ENCODE assay signal across 8 mouse cellular contexts in genomic region chr3:116424160-116424972, GRCm38 (mm10). TPM values are rescaled to one million over a fixed set of nuclear protein-coding genes. Genes with fewer than 3 reads are reported as not detected.
DNase-seq lines count a peak whose midpoint lies in the region; ATAC-seq and TF ChIP-seq lines count a peak whose summit lies in the region.

No protein-coding gene starts in this region.

- no peak for DNase-seq in cerebellum, adult 9-11 months
- DNase-seq in neural tube, embryonic 11.5 days (ENCODE audit: low spot score) = no peak
- no peak for DNase-seq in neural tube, embryonic 10.5 days (ENCODE audit: extremely low spot score, low spot score)
- DNase-seq in forebrain, embryonic 11.5 days (ENCODE audit: low spot score) = no peak
- DNase-seq in limb, embryonic 14.5 days (ENCODE audit: low spot score) = no peak
- DNase-seq in adrenal gland, postnatal 10 days = no peak

- TF ChIP-seq POLR2A in limb, embryonic 14.5 days (IDR thresholded peaks at IDR 0.05; ENCODE audit: borderline replicate concordance, extremely low read depth, insufficient read depth, insufficient read length) = peak; percentile 8; the same call in 1 of the 2 replicates

- ATAC-seq in cerebellum, adult (ENCODE audit: insufficient number of reproducible peaks, low FRiP score, low TSS enrichment) = peak; percentile 28
- peak; percentile 13; the same call in 1 of the 2 replicates for ATAC-seq in neural tube, embryonic 11.5 days (ENCODE audit: insufficient read depth, low FRiP score, low TSS enrichment)
- ATAC-seq in forebrain, embryonic 11.5 days (replicated peaks; ENCODE audit: low FRiP score) = peak; percentile 25
- no peak for ATAC-seq in limb, embryonic 14.5 days (ENCODE audit: low FRiP score, low read depth)
- ATAC-seq in neural tube, embryonic 14.5 days (ENCODE audit: low read depth) = peak; percentile 33

- peaks cover 13% of the 10 kb centered on the region for H3K4me1 ChIP-seq in neural tube, embryonic 11.5 days (ENCODE audit: control insufficient read depth, insufficient read depth, low read length)
- peaks cover 14% of the 10 kb centered on the region; the same call in 1 of the 2 replicates for H3K4me1 ChIP-seq in forebrain, embryonic 11.5 days (replicated peaks; ENCODE audit: control insufficient read depth, insufficient read depth, low read length)
- peaks cover 16% of the 10 kb centered on the region for H3K4me1 ChIP-seq in limb, embryonic 14.5 days (ENCODE audit: control insufficient read depth, insufficient read depth, low read length)
- H3K4me1 ChIP-seq in neural tube, embryonic 14.5 days (ENCODE audit: control insufficient read depth, insufficient read depth, low read length) = peaks cover 13% of the 10 kb centered on the region

- H3K4me3 ChIP-seq in neural tube, embryonic 11.5 days (ENCODE audit: low read depth, low read length) = peak overlapping the region; percentile 72
- peak overlapping the region; percentile 93 for H3K4me3 ChIP-seq in forebrain, embryonic 11.5 days (ENCODE audit: low read depth, low read length)
- peak overlapping the region; percentile 95 for H3K4me3 ChIP-seq in limb, embryonic 14.5 days (replicated peaks; ENCODE audit: low read length)
- H3K4me3 ChIP-seq in neural tube, embryonic 14.5 days (ENCODE audit: low read depth, low read length) = peak overlapping the region; percentile 97

- no peaks in the 10 kb centered on the region for H3K27me3 ChIP-seq in neural tube, embryonic 11.5 days (ENCODE audit: control insufficient read depth, insufficient read depth, low read length)
- H3K27me3 ChIP-seq in forebrain, embryonic 11.5 days (ENCODE audit: control insufficient read depth, insufficient read depth, low read length) = no peaks in the 10 kb centered on the region
- no peaks in the 10 kb centered on the region for H3K27me3 ChIP-seq in limb, embryonic 14.5 days (ENCODE audit: control insufficient read depth, insufficient read depth, low read length)
- no peaks in the 10 kb centered on the region for H3K27me3 ChIP-seq in neural tube, embryonic 14.5 days (ENCODE audit: control insufficient read depth, insufficient read depth, low read length)

- peak overlapping the region; percentile 82 for H3K9ac ChIP-seq in neural tube, embryonic 11.5 days (ENCODE audit: low read length)
- peak overlapping the region; percentile 91 for H3K9ac ChIP-seq in forebrain, embryonic 11.5 days (ENCODE audit: low read length)
- H3K9ac ChIP-seq in limb, embryonic 14.5 days (ENCODE audit: low read depth, low read length, severe bottlenecking) = peak overlapping the region; percentile 84
- peak overlapping the region; percentile 80 for H3K9ac ChIP-seq in neural tube, embryonic 14.5 days (replicated peaks; ENCODE audit: low read depth, low read length)

- H3K9me3 ChIP-seq in neural tube, embryonic 11.5 days (ENCODE audit: control insufficient read depth, low read length) = no peaks in the 10 kb centered on the region
- no peaks in the 10 kb centered on the region for H3K9me3 ChIP-seq in forebrain, embryonic 11.5 days (ENCODE audit: control insufficient read depth, low read length)
- no peaks in the 10 kb centered on the region for H3K9me3 ChIP-seq in limb, embryonic 14.5 days (ENCODE audit: control insufficient read depth, low read length)
- H3K9me3 ChIP-seq in neural tube, embryonic 14.5 days (ENCODE audit: control insufficient read depth, low read length) = no peaks in the 10 kb centered on the region

- H3K27ac ChIP-seq in neural tube, embryonic 11.5 days (ENCODE audit: low read depth, low read length) = peak overlapping the region; percentile 79
- H3K27ac ChIP-seq in forebrain, embryonic 11.5 days (ENCODE audit: low read depth, low read length) = peak overlapping the region; percentile 95
- peak overlapping the region; percentile 79 for H3K27ac ChIP-seq in limb, embryonic 14.5 days (replicated peaks; ENCODE audit: low read depth, low read length)
- peak overlapping the region; percentile 85 for H3K27ac ChIP-seq in neural tube, embryonic 14.5 days (ENCODE audit: low read depth, low read length)

- no peaks in the 10 kb centered on the region for H3K36me3 ChIP-seq in neural tube, embryonic 11.5 days (ENCODE audit: control insufficient read depth, insufficient read depth, low read length)
- no peaks in the 10 kb centered on the region for H3K36me3 ChIP-seq in forebrain, embryonic 11.5 days (ENCODE audit: control insufficient read depth, insufficient read depth, low read length)
- peaks cover 4% of the 10 kb centered on the region; the same call in 1 of the 2 replicates for H3K36me3 ChIP-seq in limb, embryonic 14.5 days (ENCODE audit: control insufficient read depth, insufficient read depth, low read length)
- H3K36me3 ChIP-seq in neural tube, embryonic 14.5 days (ENCODE audit: control insufficient read depth, insufficient read depth, low read length) = no peaks in the 10 kb centered on the region

- under 1% methylated on average over 32 of the region's 32 CpGs for WGBS in neural tube, embryonic 11.5 days
- WGBS in forebrain, embryonic 11.5 days = under 1% methylated on average over 32 of the region's 32 CpGs
- under 1% methylated on average over 32 of the region's 32 CpGs for WGBS in limb, embryonic 14.5 days
- WGBS in neural tube, embryonic 14.5 days = under 1% methylated on average over 32 of the region's 32 CpGs

- peak overlapping the region; percentile 89 for H3K4me2 ChIP-seq in neural tube, embryonic 11.5 days (ENCODE audit: low read depth)
- H3K4me2 ChIP-seq in forebrain, embryonic 11.5 days (ENCODE audit: low read depth, low read length, severe bottlenecking) = peak overlapping the region; percentile 65
- H3K4me2 ChIP-seq in limb, embryonic 14.5 days (replicated peaks; ENCODE audit: low read depth, low read length, severe bottlenecking) = peak overlapping the region; percentile 69
- H3K4me2 ChIP-seq in neural tube, embryonic 14.5 days (ENCODE audit: low read depth, low read length) = peak overlapping the region; percentile 91

RNA-seq across cellular contexts. Expression of gene Cdc14a, which starts 0.5 kb away (rescaled TPM):
- 18.2 and 19.7 TPM in 2 replicates for polyA plus RNA-seq in neural tube, embryonic 11.5 days (2014; fragmentation: Nextera tagmentation; extraction: Ambion mirVana)
- 23.0 and 23.2 TPM in 2 replicates for polyA plus RNA-seq in forebrain, embryonic 11.5 days (2014; fragmentation: Nextera tagmentation; extraction: Ambion mirVana)
- 8.1 and 8.4 TPM in 2 replicates for polyA plus RNA-seq in limb, embryonic 14.5 days (2012; rRNA removed)
- polyA plus RNA-seq in limb, embryonic 14.5 days (2014; fragmentation: Nextera tagmentation; extraction: Ambion mirVana) = 8.4 and 9.4 TPM in 2 replicates
- polyA plus RNA-seq in neural tube, embryonic 14.5 days (2014; fragmentation: Nextera tagmentation; extraction: Ambion mirVana) = 4.9 and 7.4 TPM in 2 replicates
- 10 to 100 TPM; 10.3 to 12.7 TPM for total RNA-seq in adrenal gland, postnatal 10 days (2021)
